Mouse (Mus musculus) embryo, embryonic 10 days (tissue): ENCODE measurements at regions not wholly inside any gene's neighbourhood (a gene's known extent, or its start where the extent isn't known, plus 50 kb on each side); places are given as distances from the start of the nearest gene placed in this dataset.

Experiments
- DNase-seq: peaks from one replicate; pipeline ENCODE4 v3.0.0-alpha.2; 2015; ENCODE audit warnings: low spot score

- DNase-seq = no peak
Observed at GRCm38 (mm10) chr12:12765490-12766058, 176.1 kb downstream of the Mycn start.

GRCm38 (mm10) chr12:12765055-12765454, 176.7 kb downstream of the Mycn start:
- DNase-seq = no peak

- no peak for DNase-seq
Observed at GRCm38 (mm10) chr12:12764586-12764985, 177.1 kb downstream of the Mycn start.

- no peak for DNase-seq
Observed at GRCm38 (mm10) chr12:12756301-12756948, 185.3 kb downstream of the Mycn start.

GRCm38 (mm10) chr12:12753849-12754248, 187.9 kb downstream of the Mycn start:
- DNase-seq = peak; percentile 62

- no peak for DNase-seq
Observed at GRCm38 (mm10) chr12:12751670-12752426, 189.9 kb downstream of the Mycn start.

GRCm38 (mm10) chr12:12749690-12750089, 192.0 kb downstream of the Mycn start:
- no peak for DNase-seq

GRCm38 (mm10) chr12:12746852-12747454, 194.8 kb downstream of the Mycn start:
- DNase-seq = peak; percentile 32

- DNase-seq = no peak
Observed at GRCm38 (mm10) chr12:12744492-12744891, 197.2 kb downstream of the Mycn start.

GRCm38 (mm10) chr12:12738631-12739331, 202.9 kb downstream of the Mycn start:
- peak; percentile 15 for DNase-seq

GRCm38 (mm10) chr12:12725797-12726196, 215.9 kb downstream of the Mycn start:
- peak; percentile 62 for DNase-seq

- DNase-seq = peak; percentile 84
Observed at GRCm38 (mm10) chr12:12725075-12725474, 216.6 kb downstream of the Mycn start.

GRCm38 (mm10) chr12:12723724-12724487, 217.8 kb downstream of the Mycn start:
- DNase-seq = peak; percentile 78

- DNase-seq = peak; percentile 77
Observed at GRCm38 (mm10) chr12:12722982-12723661, 218.6 kb downstream of the Mycn start.

GRCm38 (mm10) chr12:12716691-12717090, 225.0 kb downstream of the Mycn start:
- DNase-seq = no peak

GRCm38 (mm10) chr12:12715956-12716669, 225.6 kb downstream of the Mycn start:
- no peak for DNase-seq

- no peak for DNase-seq
Observed at GRCm38 (mm10) chr12:12715528-12715927, 226.2 kb downstream of the Mycn start.

GRCm38 (mm10) chr12:12710184-12710609, 231.5 kb downstream of the Mycn start:
- no peak for DNase-seq

GRCm38 (mm10) chr12:12708954-12709523, 232.7 kb downstream of the Mycn start:
- peak; percentile 47 for DNase-seq
